1 mouse cellular context compared by ENCODE assay signal in the genomic region with DNA sequence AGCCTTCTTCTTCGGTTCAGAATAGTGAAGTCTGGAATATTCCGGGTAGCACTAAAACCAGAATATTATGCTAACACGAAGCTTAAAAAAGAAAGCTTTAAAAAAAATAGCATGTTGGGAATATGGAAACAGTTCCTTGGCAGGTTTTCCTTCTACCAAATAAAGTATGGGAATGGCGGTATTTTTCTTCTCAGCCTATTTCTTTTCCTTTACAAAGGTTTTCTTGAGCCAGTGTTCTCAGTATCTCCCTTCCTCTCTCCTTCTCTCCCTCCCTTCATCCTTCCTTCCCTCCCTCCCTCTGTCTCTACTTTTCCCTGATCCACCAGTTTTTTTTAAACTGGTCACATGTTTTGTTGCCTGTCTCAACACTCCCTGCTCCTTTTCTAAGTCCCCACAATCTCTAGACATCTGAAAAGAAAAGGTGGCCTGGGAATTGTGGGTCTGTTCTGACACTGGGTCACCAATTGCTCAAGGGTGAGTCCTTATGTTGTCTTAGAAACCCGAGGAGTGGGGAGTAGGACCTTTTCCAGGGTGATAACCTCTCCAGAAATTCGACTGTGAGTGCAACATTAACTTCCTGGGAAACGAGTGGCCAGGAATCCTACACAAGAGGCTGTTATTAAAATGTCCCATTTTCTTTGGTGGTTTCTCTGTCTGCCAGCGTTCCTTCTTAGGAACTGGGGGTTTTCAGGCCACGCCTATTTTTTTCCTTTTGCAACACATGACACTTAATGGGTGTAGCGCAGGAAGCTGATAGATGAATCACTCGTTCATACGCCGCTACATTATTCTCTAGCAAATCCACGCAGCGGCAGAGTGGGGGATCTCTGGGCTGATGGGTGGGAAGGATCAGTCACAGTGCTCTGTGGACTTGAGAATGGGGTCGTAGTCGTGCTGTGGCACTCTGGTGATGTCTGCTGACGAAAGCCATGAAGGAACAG.
TF ChIP-seq lines count a peak whose summit lies in the region.

No protein-coding gene starts in this region.

TF ChIP-seq in myocyte, 11 proteins besides CTCF, POLR2A, EP300 and RAD21 (continued from another document):
- TF ChIP-seq SRF (IDR thresholded peaks at IDR 0.05; ENCODE audit: control insufficient read depth, insufficient read length, low read depth), result no peak
